8 mouse cellular contexts compared by ENCODE assay signal in genomic region chr12:76594556-76594955, GRCm38 (mm10).
A peak's percentile ranks its signal among the peaks of the same experiment; 100 is the strongest.
DNase-seq lines count a peak whose midpoint lies in the region; ATAC-seq and TF ChIP-seq lines count a peak whose summit lies in the region.

No protein-coding gene starts in this region.

- TF ChIP-seq POLR2A in thymus, adult 2 months (IDR thresholded peaks at IDR 0.05; ENCODE audit: control insufficient read depth, extremely low read depth, insufficient read depth, low read length, poor library complexity) = no peak

- H3K9me3 ChIP-seq in heart, embryonic 15.5 days (replicated peaks) = no peaks in the 10 kb centered on the region
- H3K9me3 ChIP-seq in embryonic facial prominence, embryonic 13.5 days = no peaks in the 10 kb centered on the region
- H3K9me3 ChIP-seq in liver, embryonic 16.5 days (replicated peaks; ENCODE audit: control insufficient read depth, low read length) = no peaks in the 10 kb centered on the region

- WGBS in heart, embryonic 15.5 days = 56% methylated on average over 3 of the region's 3 CpGs
- WGBS in embryonic facial prominence, embryonic 13.5 days = 54% methylated on average over 3 of the region's 3 CpGs
- WGBS in liver, embryonic 16.5 days (ENCODE audit: insufficient replicate concordance) = 68% methylated on average over 3 of the region's 3 CpGs
- 86% methylated on average over 3 of the region's 3 CpGs for WGBS in thymus, adult 2 months

- H3K9ac ChIP-seq in heart, embryonic 15.5 days = no peak overlapping the region
- H3K9ac ChIP-seq in embryonic facial prominence, embryonic 13.5 days = peak overlapping the region; percentile 52
- peak overlapping the region; percentile 64 for H3K9ac ChIP-seq in liver, embryonic 16.5 days (ENCODE audit: low read depth, low read length)

- no peak overlapping the region for H3K4me2 ChIP-seq in heart, embryonic 15.5 days
- 0 out of 2 replicates have a peak overlapping the region, but pooled peaks have one; percentile 7 for H3K4me2 ChIP-seq in embryonic facial prominence, embryonic 13.5 days
- H3K4me2 ChIP-seq in liver, embryonic 16.5 days (ENCODE audit: low read depth, low read length) = peak overlapping the region; percentile 42; the same call in 1 of the 2 replicates

- TF ChIP-seq CTCF in C2C12 (IDR thresholded peaks at IDR 0.05; ENCODE audit: control insufficient read depth, insufficient read depth, insufficient read length) = no peak
- no peak for TF ChIP-seq CTCF in thymus, adult 2 months (IDR thresholded peaks at IDR 0.05; ENCODE audit: borderline replicate concordance, control insufficient read depth, extremely low read depth, insufficient read depth, low read length, poor library complexity)

- peaks cover 1% of the 10 kb centered on the region; the same call in 1 of the 2 replicates for H3K36me3 ChIP-seq in heart, embryonic 15.5 days
- H3K36me3 ChIP-seq in C2C12 (ENCODE audit: control insufficient read depth, insufficient read depth) = no peaks in the 10 kb centered on the region
- no peaks in the 10 kb centered on the region for H3K36me3 ChIP-seq in embryonic facial prominence, embryonic 13.5 days
- H3K36me3 ChIP-seq in liver, embryonic 16.5 days (ENCODE audit: control insufficient read depth, insufficient read depth) = peaks cover 43% of the 10 kb centered on the region
- no peaks in the 10 kb centered on the region for H3K36me3 ChIP-seq in thymus, adult 2 months (ENCODE audit: control insufficient read depth, insufficient read depth, low read length)

- peaks cover 38% of the 10 kb centered on the region for H3K4me1 ChIP-seq in heart, embryonic 15.5 days (replicated peaks)
- H3K4me1 ChIP-seq in embryonic facial prominence, embryonic 13.5 days = peaks cover 35% of the 10 kb centered on the region
- peaks cover 48% of the 10 kb centered on the region for H3K4me1 ChIP-seq in liver, embryonic 16.5 days (ENCODE audit: control insufficient read depth, low read depth, low read length)
- no peaks in the 10 kb centered on the region for H3K4me1 ChIP-seq in thymus, adult 2 months (replicated peaks; ENCODE audit: control insufficient read depth, insufficient read depth, low read length)

- no peak overlapping the region for H3K4me3 ChIP-seq in heart, embryonic 15.5 days
- H3K4me3 ChIP-seq in C2C12 (ENCODE audit: insufficient read depth, poor library complexity, severe bottlenecking) = no peak overlapping the region
- H3K4me3 ChIP-seq in embryonic facial prominence, embryonic 13.5 days = no peak overlapping the region
- H3K4me3 ChIP-seq in liver, embryonic 16.5 days (ENCODE audit: low read depth, low read length) = no peak overlapping the region
- no peak overlapping the region for H3K4me3 ChIP-seq in thymus, adult 2 months (ENCODE audit: control insufficient read depth, insufficient read depth, low read length)

- peak overlapping the region; percentile 66; the same call in 1 of the 2 replicates for H3K27ac ChIP-seq in heart, embryonic 15.5 days
- peak overlapping the region; percentile 79 for H3K27ac ChIP-seq in embryonic facial prominence, embryonic 13.5 days
- peak overlapping the region; percentile 94 for H3K27ac ChIP-seq in liver, embryonic 16.5 days (ENCODE audit: low read length)
- H3K27ac ChIP-seq in thymus, adult 2 months (ENCODE audit: control insufficient read depth, insufficient read depth, low read length) = no peak overlapping the region

- no peak for DNase-seq in heart, adult 8-10 months (ENCODE audit: low spot score)
- no peak for DNase-seq in adrenal gland, adult 8-10 months
- no peak for DNase-seq in layer of hippocampus, adult 18-20 months (ENCODE audit: low spot score in 2 of 2)
- DNase-seq in thymus, adult 2 months = no peak

- H3K27me3 ChIP-seq in heart, embryonic 15.5 days = no peaks in the 10 kb centered on the region
- no peaks in the 10 kb centered on the region for H3K27me3 ChIP-seq in C2C12 (ENCODE audit: control insufficient read depth, insufficient read depth, insufficient read length)
- H3K27me3 ChIP-seq in embryonic facial prominence, embryonic 13.5 days = no peaks in the 10 kb centered on the region
- H3K27me3 ChIP-seq in liver, embryonic 16.5 days (ENCODE audit: control insufficient read depth, insufficient read depth, low read depth, low read length) = no peaks in the 10 kb centered on the region
- H3K27me3 ChIP-seq in thymus, adult 2 months (ENCODE audit: control insufficient read depth, insufficient read depth, low read length) = no peaks in the 10 kb centered on the region

- ATAC-seq in heart, embryonic 15.5 days (replicated peaks; ENCODE audit: insufficient number of reproducible peaks, insufficient read depth, low FRiP score, low read depth) = no peak
- no peak for ATAC-seq in embryonic facial prominence, embryonic 13.5 days (ENCODE audit: insufficient number of reproducible peaks, insufficient read depth, low FRiP score, low TSS enrichment, low read depth)
- 0 out of 2 replicates have a peak, but pooled peaks have one; percentile 0 for ATAC-seq in liver, embryonic 16.5 days (ENCODE audit: low read depth)

- no peaks in the 10 kb centered on the region for H3K79me2 ChIP-seq in C2C12 (ENCODE audit: control insufficient read depth, insufficient read depth)

- H3K79me3 ChIP-seq in C2C12 (ENCODE audit: low read depth) = no peaks in the 10 kb centered on the region

- peak overlapping the region; percentile 25 for H3ac ChIP-seq in C2C12 (ENCODE audit: control insufficient read depth, insufficient read length, low read depth)

TF ChIP-seq in C2C12, 6 proteins besides CTCF, POLR2A, EP300 and RAD21:
- TF ChIP-seq MAX (IDR thresholded peaks at IDR 0.05) = no peak
- TF ChIP-seq FOSL1 (IDR thresholded peaks at IDR 0.05; ENCODE audit: insufficient read depth, low read length, poor library complexity, severe bottlenecking) = no peak
- TF ChIP-seq MYOG (IDR thresholded peaks at IDR 0.05; ENCODE audit: control insufficient read depth, extremely low read depth, insufficient read length) = no peak
- no peak for TF ChIP-seq CEBPB (IDR thresholded peaks at IDR 0.05; ENCODE audit: low read depth)
- TF ChIP-seq USF1 (IDR thresholded peaks at IDR 0.05; ENCODE audit: low read depth) = no peak
- no peak for TF ChIP-seq MYOD1 (IDR thresholded peaks at IDR 0.05; ENCODE audit: control insufficient read depth, insufficient read length, low read depth)
TF ChIP-seq in C2C12: peak in this region for 0.
